ENCODE assay signal across 1 mouse cellular context in the genomic region with DNA sequence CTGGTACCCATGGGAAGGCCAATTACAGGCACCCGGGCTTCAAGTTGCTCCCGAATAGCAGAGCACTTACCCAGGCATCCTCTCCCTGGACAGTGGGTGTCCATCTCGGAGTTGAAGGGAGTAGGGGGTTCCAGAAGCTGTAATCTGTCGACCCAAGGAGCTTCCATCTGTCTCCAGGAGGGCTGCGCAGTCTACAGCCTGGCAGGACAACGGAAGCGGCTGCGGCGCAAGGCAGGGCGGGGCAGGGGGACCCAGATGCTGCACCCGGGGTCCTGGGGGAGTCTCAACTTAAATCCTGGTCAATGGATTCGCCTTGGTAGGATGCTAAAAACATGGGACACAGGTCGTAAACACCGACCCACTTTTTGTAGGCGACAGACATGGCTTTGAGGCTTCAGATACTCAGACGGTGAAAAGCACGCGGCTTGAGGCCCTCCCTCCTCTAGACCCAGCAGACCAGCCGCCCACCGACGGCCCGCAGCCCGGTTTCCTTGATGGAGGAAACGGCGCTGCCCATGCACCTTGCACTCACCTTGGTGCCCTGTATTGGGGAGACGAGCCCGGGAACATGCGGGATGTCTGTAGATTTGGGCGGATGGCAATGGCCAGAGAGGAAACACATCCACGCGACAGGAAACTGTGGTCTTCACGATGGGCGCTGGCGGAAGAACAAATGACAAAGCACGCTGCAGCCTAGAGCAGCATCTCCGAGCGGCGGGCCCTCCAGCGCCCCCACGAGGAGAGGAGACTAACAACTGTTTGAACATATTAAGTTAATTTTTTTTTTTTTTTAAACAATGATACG.
TF ChIP-seq lines count a peak whose summit lies in the region.

No protein-coding gene starts in this region.

TF ChIP-seq in MEL, 35 proteins besides CTCF, POLR2A, EP300 and RAD21:
- peak; percentile 99 for TF ChIP-seq MAX (IDR thresholded peaks at IDR 0.05; ENCODE audit: low read length)
- no peak for TF ChIP-seq UBTF (IDR thresholded peaks at IDR 0.05; ENCODE audit: borderline replicate concordance, insufficient read depth, low read depth, low read length)
- no peak for TF ChIP-seq TAL1 (IDR thresholded peaks at IDR 0.05; ENCODE audit: low read length)
- peak; percentile 95 for TF ChIP-seq POLR2AphosphoS2 (IDR thresholded peaks at IDR 0.05; ENCODE audit: low read length)
- peak; percentile 64 for TF ChIP-seq TCF12 (IDR thresholded peaks at IDR 0.05; ENCODE audit: low read depth, low read length)
- peak; percentile 19; the same call in 1 of the 2 replicates for TF ChIP-seq CHD1 (IDR thresholded peaks at IDR 0.05; ENCODE audit: low read depth, low read length)
- TF ChIP-seq MYB (IDR thresholded peaks at IDR 0.05; ENCODE audit: low read depth, low read length), result no peak
- peak; percentile 86 for TF ChIP-seq SIN3A (IDR thresholded peaks at IDR 0.05; ENCODE audit: low read length)
- TF ChIP-seq MAZ (IDR thresholded peaks at IDR 0.05; ENCODE audit: low read depth, low read length), result no peak
- no peak for TF ChIP-seq USF2 (IDR thresholded peaks at IDR 0.05; ENCODE audit: borderline replicate concordance in 1 of 2, insufficient read depth in 1 of 2, low read depth in 1 of 2, low read length in 2 of 2)
- TF ChIP-seq ZNF384 (IDR thresholded peaks at IDR 0.05; ENCODE audit: low read depth, low read length), result peak; percentile 94
- no peak for TF ChIP-seq ETS1 (IDR thresholded peaks at IDR 0.05; ENCODE audit: low read depth, low read length)
- no peak; the same call in 1 of the 2 replicates for TF ChIP-seq BHLHE40 (IDR thresholded peaks at IDR 0.05; ENCODE audit: borderline replicate concordance, low read depth, low read length)
- no peak for TF ChIP-seq USF1 (IDR thresholded peaks at IDR 0.05; ENCODE audit: low read depth, low read length)
- TF ChIP-seq POLR2AphosphoS5 (IDR thresholded peaks at IDR 0.05; ENCODE audit: borderline replicate concordance, low read depth, low read length), result 0 out of 2 replicates have a peak, but pooled peaks have one; percentile 42
- TF ChIP-seq RCOR1 (IDR thresholded peaks at IDR 0.05; ENCODE audit: low read depth, low read length), result no peak
- TF ChIP-seq TBP (IDR thresholded peaks at IDR 0.05; ENCODE audit: low read depth, low read length), result peak; percentile 95
- TF ChIP-seq NELFE (IDR thresholded peaks at IDR 0.05; ENCODE audit: low read depth, low read length), result peak; percentile 96
- no peak for TF ChIP-seq ZC3H11A (IDR thresholded peaks at IDR 0.05; ENCODE audit: low read depth, low read length)
- TF ChIP-seq NRF1 (IDR thresholded peaks at IDR 0.05; ENCODE audit: insufficient read depth, low read depth, low read length, poor library complexity, severe bottlenecking), result 0 out of 2 replicates have a peak, but pooled peaks have one; percentile 19
- no peak for TF ChIP-seq SMC3 (IDR thresholded peaks at IDR 0.05; ENCODE audit: low read depth, low read length)
- TF ChIP-seq MXI1 (IDR thresholded peaks at IDR 0.05; ENCODE audit: low read depth, low read length), result peak; percentile 96
- 0 out of 2 replicates have a peak, but pooled peaks have one; percentile 2 for TF ChIP-seq GATA1 (IDR thresholded peaks at IDR 0.05; ENCODE audit: low read depth, low read length)
- TF ChIP-seq ELF1 (IDR thresholded peaks at IDR 0.05; ENCODE audit: low read depth, low read length), result peak; percentile 76
- no peak for TF ChIP-seq ZKSCAN1 (IDR thresholded peaks at IDR 0.05; ENCODE audit: low read depth, low read length)
- peak; percentile 91 for TF ChIP-seq HCFC1 (IDR thresholded peaks at IDR 0.05; ENCODE audit: low read depth, low read length)
- TF ChIP-seq GABPA (IDR thresholded peaks at IDR 0.05; ENCODE audit: low read depth, low read length), result no peak; the same call in 1 of the 2 replicates
- TF ChIP-seq MEF2A (IDR thresholded peaks at IDR 0.05; ENCODE audit: extremely low read depth, insufficient replicate concordance, low read depth, low read length, poor library complexity, severe bottlenecking), result no peak
- TF ChIP-seq JUND (IDR thresholded peaks at IDR 0.05; ENCODE audit: low read depth, low read length), result no peak
- peak; percentile 65; the same call in 1 of the 2 replicates for TF ChIP-seq KAT2A (conservative IDR thresholded peaks at IDR 0.05; ENCODE audit: low read depth, low read length)
- no peak for TF ChIP-seq E2F4 (IDR thresholded peaks at IDR 0.05; ENCODE audit: borderline replicate concordance, low read depth, low read length)
- TF ChIP-seq MAFK (IDR thresholded peaks at IDR 0.05; ENCODE audit: borderline replicate concordance, low read depth, low read length), result no peak
- TF ChIP-seq CHD2 (IDR thresholded peaks at IDR 0.05; ENCODE audit: low read length), result no peak
- peak; percentile 29; the same call in 1 of the 2 replicates for TF ChIP-seq ZMIZ1 (IDR thresholded peaks at IDR 0.05; ENCODE audit: low read depth, low read length)
- peak; percentile 100 for TF ChIP-seq MYC (IDR thresholded peaks at IDR 0.05; ENCODE audit: low read depth, low read length)
TF ChIP-seq in MEL: peak in this region for 17.
